Mouse (Mus musculus) brain, adult 10 weeks (tissue): ENCODE data around the gene Stpg2. TPM values are rescaled to one million over a fixed set of nuclear protein-coding genes. Genes with fewer than 3 reads are reported as not detected.

Experiments used
- polyA plus RNA-seq: library from polyadenylated mRNA; stranded (reverse); fragments of 350-450 nt; fragmentation: Illumina TruSeq; extraction: RNeasy Lipid Tissue Mini Kit (QIAGEN cat#74804); gene quantifications from one replicate; pipeline ENCODE4 v1.2.3, GENCODE M21; 2015; ENCODE audit warnings: low read depth, low replicate concordance

Stpg2 gene
- not detected for polyA plus RNA-seq

DNA sequence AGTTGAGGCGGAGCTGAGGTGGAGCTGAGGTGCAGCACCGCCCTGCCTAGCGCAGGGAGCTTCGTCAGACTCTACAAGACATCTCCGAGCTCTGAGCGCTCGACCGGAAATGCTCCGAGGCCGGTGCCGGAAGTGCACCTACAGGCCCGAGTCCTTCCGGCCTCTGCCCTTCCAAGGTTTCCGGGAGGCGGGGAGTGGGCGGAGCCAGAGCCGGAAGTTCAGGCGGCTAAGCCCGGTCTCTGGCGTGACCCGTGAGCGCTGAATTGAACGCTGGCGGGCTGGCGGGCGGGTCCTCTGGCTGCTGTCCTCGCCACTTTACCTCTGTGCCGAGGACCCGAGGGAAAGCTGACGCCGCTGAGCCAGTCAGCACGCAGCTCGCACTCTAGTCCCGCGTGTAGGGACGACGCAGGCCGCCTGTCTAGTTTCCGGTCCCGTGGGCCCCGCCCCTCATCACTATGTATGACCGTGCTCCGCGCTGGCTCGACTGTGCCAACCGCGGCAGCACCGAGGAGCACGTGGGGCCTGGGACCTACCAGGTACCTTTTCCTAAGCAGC is at the start of gene Stpg2:
TSS of gene Stpg2 (plus strand) at position 251 of the 555 bp plus-strand sequence.

Other genes with a start within 250 kb of the Stpg2 start
- 253 TPM for gene Rap1gds1, start 130.5 kb upstream of the Stpg2 start, polyA plus RNA-seq